Mouse (Mus musculus): Measurements from ENCODE around the gene Cacna2d3. TPM values are rescaled to one million over a fixed set of nuclear protein-coding genes. Genes with fewer than 3 reads are reported as not detected.

The Cacna2d3 gene
- polyA plus RNA-seq, 1 experiment from 2014 or later: 2.0 TPM

DNA sequence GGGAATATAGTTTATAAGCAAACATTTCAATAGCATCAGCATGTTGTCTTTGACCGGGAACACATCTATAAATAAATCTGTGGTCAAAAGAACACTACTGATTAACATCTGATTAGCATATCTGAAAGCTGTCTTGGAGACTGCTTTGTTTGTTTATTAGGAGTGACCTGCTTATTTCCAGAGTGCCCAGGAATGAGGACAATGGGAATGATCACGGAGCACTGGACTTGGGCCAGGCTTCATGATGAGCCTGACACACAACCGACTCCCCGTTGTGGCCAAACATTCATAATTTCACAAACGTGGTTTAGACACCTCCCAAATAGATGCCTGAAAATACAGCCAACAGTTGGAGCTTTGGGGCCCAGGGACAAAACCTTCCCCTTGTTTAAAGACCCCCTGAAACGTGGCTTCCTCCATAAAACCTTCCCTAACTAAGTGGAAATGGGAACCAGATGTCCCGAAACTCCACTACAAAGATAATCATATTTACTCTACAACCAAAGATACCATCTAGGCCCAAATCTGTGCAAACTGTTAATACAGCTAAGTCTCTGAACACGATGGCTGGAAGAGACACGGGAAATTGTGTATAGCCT is 607.7 kb downstream of the Cacna2d3 start:
- WGBS: 21% methylated on average over 9 of the region's 9 CpGs
- ATAC-seq (ENCODE audit: insufficient number of reproducible peaks, low FRiP score, low TSS enrichment, low read depth): no peak

GRCm38 (mm10) chr14:29111666-29112065 is 610.0 kb downstream of the Cacna2d3 start:
- Histone ChIP-seq H3K27ac (replicated peaks; ENCODE audit: low read depth, low read length) (no peak overlapping the region), H3K27me3 (ENCODE audit: control insufficient read depth, insufficient read depth, low read length) (no peaks in the 10 kb centered on the region), H3K4me1 (ENCODE audit: control insufficient read depth, insufficient read depth, low read length) (peaks cover 13% of the 10 kb centered on the region; the same call in 1 of the 2 replicates), H3K9ac (ENCODE audit: low read length) (no peak overlapping the region), H3K9me3 (ENCODE audit: control insufficient read depth, low read length) (no peaks in the 10 kb centered on the region; the same call in 1 of the 2 replicates), H3K4me2 (ENCODE audit: low read depth, severe bottlenecking) (no peak overlapping the region), H3K4me3 (ENCODE audit: low read depth, low read length) (no peak overlapping the region), H3K36me3 (ENCODE audit: control insufficient read depth, insufficient read depth, low read length) (no peaks in the 10 kb centered on the region)
- 80% methylated on average over 6 of the region's 6 CpGs for WGBS
- ATAC-seq (ENCODE audit: insufficient number of reproducible peaks, low FRiP score, low TSS enrichment, low read depth) (no peak), DNase-seq (ENCODE audit: low spot score) (no peak)

More for the DNA sequence above, 607.7 kb downstream of the Cacna2d3 start:
- DNase-seq (ENCODE audit: low spot score): peak; percentile 54
- Histone ChIP-seq H3K27ac (replicated peaks; ENCODE audit: low read depth, low read length) (peak overlapping the region; percentile 75), H3K4me3 (ENCODE audit: low read depth, low read length) (no peak overlapping the region), H3K4me2 (ENCODE audit: low read depth, severe bottlenecking) (no peak overlapping the region), H3K4me1 (ENCODE audit: control insufficient read depth, insufficient read depth, low read length) (peaks cover 13% of the 10 kb centered on the region; the same call in 1 of the 2 replicates), H3K9ac (ENCODE audit: low read length) (no peak overlapping the region), H3K9me3 (ENCODE audit: control insufficient read depth, low read length) (no peaks in the 10 kb centered on the region; the same call in 1 of the 2 replicates), H3K27me3 (ENCODE audit: control insufficient read depth, insufficient read depth, low read length) (no peaks in the 10 kb centered on the region), H3K36me3 (ENCODE audit: control insufficient read depth, insufficient read depth, low read length) (no peaks in the 10 kb centered on the region)

- DNase-seq (ENCODE audit: low spot score) (peak; percentile 74), ATAC-seq (ENCODE audit: insufficient number of reproducible peaks, low FRiP score, low TSS enrichment, low read depth) (no peak)
- Histone ChIP-seq H3K9me3 (ENCODE audit: control insufficient read depth, low read length) (no peaks in the 10 kb centered on the region; the same call in 1 of the 2 replicates), H3K36me3 (ENCODE audit: control insufficient read depth, insufficient read depth, low read length) (no peaks in the 10 kb centered on the region), H3K4me2 (ENCODE audit: low read depth, severe bottlenecking) (no peak overlapping the region), H3K27ac (replicated peaks; ENCODE audit: low read depth, low read length) (no peak overlapping the region), H3K27me3 (ENCODE audit: control insufficient read depth, insufficient read depth, low read length) (no peaks in the 10 kb centered on the region), H3K4me1 (ENCODE audit: control insufficient read depth, insufficient read depth, low read length) (peaks cover 15% of the 10 kb centered on the region), H3K9ac (ENCODE audit: low read length) (no peak overlapping the region), H3K4me3 (ENCODE audit: low read depth, low read length) (no peak overlapping the region)
- 69% methylated on average over 9 of the region's 9 CpGs for WGBS
Observed at GRCm38 (mm10) chr14:29110351-29111091, 611.1 kb downstream of the Cacna2d3 start.

DNA sequence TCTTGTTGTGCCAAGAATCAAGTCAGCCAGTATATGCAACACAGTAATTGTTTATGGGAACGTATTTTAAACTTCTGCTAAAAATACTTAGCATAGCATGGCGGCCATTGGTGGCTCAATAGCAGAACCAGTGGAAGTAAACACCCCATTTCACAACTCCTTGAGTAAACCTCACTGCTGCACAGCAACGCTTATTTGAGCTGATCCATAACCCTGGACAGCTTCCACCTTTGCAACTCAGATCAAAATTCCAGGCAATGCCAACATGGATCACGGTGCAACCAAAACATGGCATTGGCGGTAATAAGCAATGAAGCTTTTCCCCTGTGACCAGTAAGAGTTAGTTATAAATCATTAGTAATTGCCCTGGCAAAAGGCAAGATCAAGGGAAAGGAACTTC is 614.2 kb downstream of the Cacna2d3 start:
- DNase-seq (ENCODE audit: low spot score) (no peak), ATAC-seq (ENCODE audit: insufficient number of reproducible peaks, low FRiP score, low TSS enrichment, low read depth) (no peak)
- H3K9me3 ChIP-seq (ENCODE audit: control insufficient read depth, low read length): no peaks in the 10 kb centered on the region; the same call in 1 of the 2 replicates
- peaks cover 8% of the 10 kb centered on the region for H3K4me1 ChIP-seq (ENCODE audit: control insufficient read depth, insufficient read depth, low read length)
- H3K4me3 ChIP-seq (ENCODE audit: low read depth, low read length): no peak overlapping the region
- H3K4me2 ChIP-seq (ENCODE audit: low read depth, severe bottlenecking): no peak overlapping the region
- no peaks in the 10 kb centered on the region for H3K36me3 ChIP-seq (ENCODE audit: control insufficient read depth, insufficient read depth, low read length)
- no peak overlapping the region for H3K9ac ChIP-seq (ENCODE audit: low read length)
- no peak overlapping the region for H3K27ac ChIP-seq (replicated peaks; ENCODE audit: low read depth, low read length)
- 81% methylated on average over 5 of the region's 5 CpGs for WGBS
- no peaks in the 10 kb centered on the region for H3K27me3 ChIP-seq (ENCODE audit: control insufficient read depth, insufficient read depth, low read length)

DNA sequence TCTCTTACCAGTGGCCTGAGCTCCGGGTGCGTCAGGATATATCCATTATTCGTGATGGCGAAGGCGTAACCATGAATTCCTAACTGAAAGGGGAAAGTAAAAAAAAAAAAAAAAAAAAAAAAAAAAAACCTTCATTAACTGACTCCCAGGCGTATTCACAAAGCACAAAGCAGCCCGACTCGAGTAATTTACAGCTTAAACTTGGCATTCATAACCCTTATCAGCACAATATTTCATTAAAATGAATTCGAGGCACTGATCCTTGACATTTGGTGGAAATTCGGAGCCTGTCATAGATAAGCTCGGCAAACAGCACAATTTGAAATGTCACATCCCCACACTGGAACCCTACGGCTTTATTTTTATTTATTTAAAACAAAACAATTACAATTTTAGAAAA is 623.9 kb downstream of the Cacna2d3 start:
- H3K9me3 ChIP-seq (ENCODE audit: control insufficient read depth, low read length): no peaks in the 10 kb centered on the region
- WGBS: 83% methylated on average over 12 of the region's 12 CpGs
- no peak for ATAC-seq (ENCODE audit: insufficient number of reproducible peaks, low FRiP score, low TSS enrichment, low read depth)
- H3K27me3 ChIP-seq (ENCODE audit: control insufficient read depth, insufficient read depth, low read length): no peaks in the 10 kb centered on the region
- H3K27ac ChIP-seq (replicated peaks; ENCODE audit: low read depth, low read length): no peak overlapping the region
- DNase-seq (ENCODE audit: low spot score): no peak
- peaks cover 15% of the 10 kb centered on the region for H3K4me1 ChIP-seq (ENCODE audit: control insufficient read depth, insufficient read depth, low read length)
- no peak overlapping the region for H3K4me3 ChIP-seq (ENCODE audit: low read depth, low read length)
- no peaks in the 10 kb centered on the region for H3K36me3 ChIP-seq (ENCODE audit: control insufficient read depth, insufficient read depth, low read length)
- H3K4me2 ChIP-seq (ENCODE audit: low read depth, severe bottlenecking): no peak overlapping the region
- no peak overlapping the region for H3K9ac ChIP-seq (ENCODE audit: low read length)

DNA sequence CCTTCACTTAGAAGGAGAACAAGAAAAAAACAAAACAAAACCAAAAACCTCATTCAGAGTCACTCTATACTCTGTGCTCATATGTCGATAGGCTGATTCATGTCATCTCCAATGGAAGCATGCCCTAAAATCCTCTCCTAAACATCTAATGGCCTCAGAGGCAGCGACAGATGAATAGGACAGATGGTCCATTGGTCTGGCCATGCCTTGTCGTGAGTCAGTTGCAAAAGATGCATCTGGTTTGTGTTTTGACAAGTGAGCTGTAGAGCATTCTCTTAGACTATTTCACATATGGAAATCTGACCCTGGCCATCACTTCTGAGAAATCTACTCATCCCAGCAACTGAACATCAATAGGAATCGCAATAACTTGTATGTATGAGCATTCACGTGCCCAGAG is 626.2 kb downstream of the Cacna2d3 start:
- H3K4me3 ChIP-seq (ENCODE audit: low read depth, low read length): no peak overlapping the region
- no peaks in the 10 kb centered on the region for H3K9me3 ChIP-seq (ENCODE audit: control insufficient read depth, low read length)
- H3K4me1 ChIP-seq (ENCODE audit: control insufficient read depth, insufficient read depth, low read length): peaks cover 3% of the 10 kb centered on the region; the same call in 1 of the 2 replicates
- 90% methylated on average over 5 of the region's 5 CpGs for WGBS
- no peak overlapping the region for H3K4me2 ChIP-seq (ENCODE audit: low read depth, severe bottlenecking)
- H3K27me3 ChIP-seq (ENCODE audit: control insufficient read depth, insufficient read depth, low read length): no peaks in the 10 kb centered on the region
- ATAC-seq (ENCODE audit: insufficient number of reproducible peaks, low FRiP score, low TSS enrichment, low read depth): no peak
- no peak overlapping the region for H3K27ac ChIP-seq (replicated peaks; ENCODE audit: low read depth, low read length)
- no peaks in the 10 kb centered on the region for H3K36me3 ChIP-seq (ENCODE audit: control insufficient read depth, insufficient read depth, low read length)
- no peak for DNase-seq (ENCODE audit: low spot score)
- no peak overlapping the region for H3K9ac ChIP-seq (ENCODE audit: low read length)

GRCm38 (mm10) chr14:29090074-29090473 is 631.6 kb downstream of the Cacna2d3 start:
- Histone ChIP-seq H3K4me1 (ENCODE audit: control insufficient read depth, insufficient read depth, low read length) (peaks cover 7% of the 10 kb centered on the region; the same call in 1 of the 2 replicates), H3K27ac (replicated peaks; ENCODE audit: low read depth, low read length) (no peak overlapping the region), H3K4me3 (ENCODE audit: low read depth, low read length) (no peak overlapping the region), H3K9me3 (ENCODE audit: control insufficient read depth, low read length) (no peaks in the 10 kb centered on the region), H3K4me2 (ENCODE audit: low read depth, severe bottlenecking) (no peak overlapping the region), H3K36me3 (ENCODE audit: control insufficient read depth, insufficient read depth, low read length) (no peaks in the 10 kb centered on the region), H3K9ac (ENCODE audit: low read length) (no peak overlapping the region), H3K27me3 (ENCODE audit: control insufficient read depth, insufficient read depth, low read length) (no peaks in the 10 kb centered on the region)
- ATAC-seq (ENCODE audit: insufficient number of reproducible peaks, low FRiP score, low TSS enrichment, low read depth) (no peak), DNase-seq (ENCODE audit: low spot score) (peak; percentile 92)
- WGBS: 5% methylated on average over 5 of the region's 5 CpGs

DNA sequence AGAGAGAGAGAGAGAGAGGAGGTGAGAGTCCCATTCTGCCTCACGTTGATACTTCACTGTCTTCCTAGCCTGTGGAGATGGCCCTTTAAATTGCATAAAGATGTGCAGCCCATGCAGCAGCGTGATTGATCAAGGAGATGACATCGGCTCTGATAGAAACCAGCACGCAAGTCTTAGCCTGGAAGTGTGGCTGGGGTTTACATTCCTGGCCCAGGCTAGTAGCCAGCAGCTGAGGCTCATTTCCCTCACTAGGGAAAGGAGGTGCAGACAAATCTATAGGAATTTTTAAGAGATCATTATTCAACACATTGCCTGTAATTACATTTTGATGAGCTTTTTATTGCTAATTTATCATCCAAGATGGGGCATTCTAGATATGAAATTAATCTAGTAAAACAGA is 635.1 kb downstream of the Cacna2d3 start:
- no peak overlapping the region for H3K27ac ChIP-seq (replicated peaks; ENCODE audit: low read depth, low read length)
- H3K27me3 ChIP-seq (ENCODE audit: control insufficient read depth, insufficient read depth, low read length): no peaks in the 10 kb centered on the region
- DNase-seq (ENCODE audit: low spot score) (no peak), ATAC-seq (ENCODE audit: insufficient number of reproducible peaks, low FRiP score, low TSS enrichment, low read depth) (no peak)
- H3K9ac ChIP-seq (ENCODE audit: low read length): no peak overlapping the region
- H3K36me3 ChIP-seq (ENCODE audit: control insufficient read depth, insufficient read depth, low read length): no peaks in the 10 kb centered on the region
- no peak overlapping the region for H3K4me3 ChIP-seq (ENCODE audit: low read depth, low read length)
- peaks cover 4% of the 10 kb centered on the region; the same call in 1 of the 2 replicates for H3K4me1 ChIP-seq (ENCODE audit: control insufficient read depth, insufficient read depth, low read length)
- WGBS: 18% methylated on average over 4 of the region's 4 CpGs
- no peaks in the 10 kb centered on the region for H3K9me3 ChIP-seq (ENCODE audit: control insufficient read depth, low read length)
- no peak overlapping the region for H3K4me2 ChIP-seq (ENCODE audit: low read depth, severe bottlenecking)
